Mouse (Mus musculus) liver, embryonic 14.5 days (tissue): ENCODE results near the gene Gm10837. TPM values are rescaled to one million over a fixed set of nuclear protein-coding genes. Genes with fewer than 3 reads are reported as not detected.

Experiments used
- ATAC-seq: fragments of 200-750 bp; cut with Nextera tagmentation; 2 replicates; pipeline ENCODE4 v1.8.0; 2017; ENCODE audit warnings: moderate number of reproducible peaks, mild to moderate bottlenecking, moderate library complexity; ENCODE audit not compliant: insufficient read depth
- DNase-seq, 3 experiments: peaks; one replicate each; pipeline ENCODE4 v3.0.0-alpha.2; 2012 to 2013; ENCODE audit warnings: low read depth in 3 of 3, low spot score in 3 of 3
- H3K27ac ChIP-seq: fragments of 300-500 bp; sonication (generic); 2 replicates; pipeline ENCODE4 v1.5.1; 2014; ENCODE audit warnings: moderate library complexity, mild to moderate bottlenecking, control low read depth, inconsistent platforms
- H3K27me3 ChIP-seq: fragments of 300-500 bp; sonication (generic); 2 replicates; pipeline ENCODE4 v1.6.1; 2014; ENCODE audit warnings: mild to moderate bottlenecking, low read length, moderate library complexity; ENCODE audit not compliant: control insufficient read depth, insufficient read depth
- H3K36me3 ChIP-seq: fragments of 300-500 bp; sonication (generic); replicated peaks from 2 replicates; pipeline ENCODE4 v1.6.1; 2014; ENCODE audit warnings: low read depth; ENCODE audit not compliant: control insufficient read depth, insufficient read depth
- H3K4me1 ChIP-seq, 2 experiments: fragments of 200-500 bp in 1 of 2; fragments of 300-500 bp in 1 of 2; sonication (generic) in 1 of 2; replicated peaks; 2 replicates each; pipeline ENCODE4 v1.6.1; 2012 to 2014; ENCODE audit warnings: antibody characterized with exemption in 1 of 2, inconsistent platforms in 1 of 2, low read length in 1 of 2; ENCODE audit not compliant: control insufficient read depth in 2 of 2, insufficient read depth in 2 of 2
- H3K4me2 ChIP-seq: fragments of 300-500 bp; sonication (generic); 2 replicates; pipeline ENCODE4 v1.6.1; 2014; ENCODE audit warnings: low read depth, mild to moderate bottlenecking, control low read depth, moderate library complexity
- H3K4me3 ChIP-seq, 2 experiments: fragments of 200-500 bp in 1 of 2; fragments of 300-500 bp in 1 of 2; sonication (generic) in 1 of 2; 2 replicates each; pipeline ENCODE4 v1.5.1; 2012 to 2014; ENCODE audit warnings: low read depth in 2 of 2, low read length in 2 of 2, mild to moderate bottlenecking in 2 of 2, control low read depth in 1 of 2, inconsistent platforms in 1 of 2, moderate library complexity in 1 of 2; ENCODE audit not compliant: insufficient read depth in 1 of 2
- H3K9ac ChIP-seq: fragments of 300-500 bp; sonication (generic); replicated peaks from 2 replicates; pipeline ENCODE4 v1.6.1; 2014; ENCODE audit warnings: mild to moderate bottlenecking, control low read depth, moderate library complexity
- H3K9me3 ChIP-seq: fragments of 300-500 bp; sonication (generic); 2 replicates; pipeline ENCODE4 v1.6.1; 2016; ENCODE audit warnings: low read length, mixed read lengths; ENCODE audit not compliant: control insufficient read depth
- CTCF ChIP-seq: IDR thresholded peaks from 2 replicates; pipeline ENCODE4 v1.5.1; 2016; ENCODE audit warnings: antibody characterized with exemption, low read depth, control low read depth
- EP300 ChIP-seq: IDR thresholded peaks from 2 replicates; pipeline ENCODE4 v1.6.1; 2016; ENCODE audit warnings: antibody characterized with exemption, low read depth
- WGBS: fragments of 180-500 bp; shearing (Covaris S2); extraction: QIAGEN DNeasy Blood & Tissue Kit; methylation state at CpG from one replicate; pipeline ENCODE4 v1.1.7; 2014; ENCODE audit not compliant: insufficient replicate concordance; 5-methylcytosine and 5-hydroxymethylcytosine counted together
- polyA plus RNA-seq, 2 experiments: library from polyadenylated mRNA; depleted of rRNA in 1 of 2; stranded (reverse) in 1 of 2; unstranded in 1 of 2; fragments of >200 nt; fragmentation: Nextera tagmentation in 1 of 2; extraction: Ambion mirVana in 1 of 2; gene quantifications; 2 replicates each; pipeline versions ENCODE4 v1.2.1 to v1.2.3; 2012 to 2014

Gm10837 gene
- polyA plus RNA-seq, 2 experiments: not detected

- Histone ChIP-seq H3K36me3 (no peaks in the 10 kb centered on the region), H3K27me3 (peaks cover 91% of the 10 kb centered on the region), H3K4me3 (no peak overlapping the region), H3K27ac (no peak overlapping the region), H3K9ac (no peak overlapping the region), H3K9me3 (no peaks in the 10 kb centered on the region), H3K4me1 (no peaks in the 10 kb centered on the region), H3K4me2 (no peak overlapping the region)
- no peak for ATAC-seq
- no peak for DNase-seq
- WGBS: 1% methylated on average over 23 of the region's 24 CpGs
- TF ChIP-seq EP300 (no peak), CTCF (no peak)
Measured at GRCm38 (mm10) chr14:122484844-122485551, 5.4 kb upstream of the Gm10837 start.

GRCm38 (mm10) chr14:122485635-122486181, 4.7 kb upstream of the Gm10837 start:
- no peak for ATAC-seq
- no peak overlapping the region for H3K4me2 ChIP-seq
- H3K27me3 ChIP-seq: peaks cover 91% of the 10 kb centered on the region
- no peaks in the 10 kb centered on the region for H3K4me1 ChIP-seq
- H3K9me3 ChIP-seq: no peaks in the 10 kb centered on the region
- H3K36me3 ChIP-seq: no peaks in the 10 kb centered on the region
- whole genome bisulfite sequencing: 3% methylated on average over 12 of the region's 12 CpGs
- no peak overlapping the region for H3K4me3 ChIP-seq
- DNase-seq: no peak
- H3K27ac ChIP-seq: no peak overlapping the region
- TF ChIP-seq EP300 (no peak), CTCF (no peak)
- H3K9ac ChIP-seq: no peak overlapping the region

GRCm38 (mm10) chr14:122486611-122487010, 3.8 kb upstream of the Gm10837 start:
- Histone ChIP-seq H3K4me3 (no peak overlapping the region), H3K4me2 (no peak overlapping the region), H3K9ac (no peak overlapping the region), H3K27me3 (peaks cover 91% of the 10 kb centered on the region), H3K9me3 (no peaks in the 10 kb centered on the region), H3K36me3 (no peaks in the 10 kb centered on the region), H3K4me1 (no peaks in the 10 kb centered on the region), H3K27ac (no peak overlapping the region)
- DNase-seq (no peak), ATAC-seq (no peak)
- 7% methylated on average over 1 of the region's 1 CpGs for WGBS
- TF ChIP-seq EP300 (no peak), CTCF (no peak)

- WGBS: 5% methylated on average over 5 of the region's 5 CpGs
- DNase-seq (no peak), ATAC-seq (no peak)
- Histone ChIP-seq H3K36me3 (no peaks in the 10 kb centered on the region), H3K9ac (no peak overlapping the region), H3K9me3 (no peaks in the 10 kb centered on the region), H3K4me1 (no peaks in the 10 kb centered on the region), H3K4me3 (no peak overlapping the region), H3K4me2 (no peak overlapping the region), H3K27ac (no peak overlapping the region), H3K27me3 (peaks cover 85% of the 10 kb centered on the region)
- TF ChIP-seq CTCF: no peak
- TF ChIP-seq EP300: no peak
Measured at GRCm38 (mm10) chr14:122487366-122487765, 3.0 kb upstream of the Gm10837 start.

- H3K4me3 ChIP-seq: no peak overlapping the region
- DNase-seq: no peak
- no peak overlapping the region for H3K4me2 ChIP-seq
- WGBS: 2% methylated on average over 5 of the region's 5 CpGs
- H3K4me1 ChIP-seq: no peaks in the 10 kb centered on the region
- TF ChIP-seq EP300 (no peak), CTCF (no peak)
- ATAC-seq: no peak
- peaks cover 73% of the 10 kb centered on the region for H3K27me3 ChIP-seq
- H3K27ac ChIP-seq: no peak overlapping the region
- no peak overlapping the region for H3K9ac ChIP-seq
- no peaks in the 10 kb centered on the region for H3K36me3 ChIP-seq
- no peaks in the 10 kb centered on the region for H3K9me3 ChIP-seq
Measured at GRCm38 (mm10) chr14:122489041-122489440, 1.3 kb upstream of the Gm10837 start.
